Mouse (Mus musculus): ENCODE data around the gene Gpr1. TPM values are rescaled to one million over a fixed set of nuclear protein-coding genes. Genes with fewer than 3 reads are reported as not detected.

The Gpr1 gene
- not detected for polyA plus RNA-seq (2017; shearing (Covaris generic))

DNA sequence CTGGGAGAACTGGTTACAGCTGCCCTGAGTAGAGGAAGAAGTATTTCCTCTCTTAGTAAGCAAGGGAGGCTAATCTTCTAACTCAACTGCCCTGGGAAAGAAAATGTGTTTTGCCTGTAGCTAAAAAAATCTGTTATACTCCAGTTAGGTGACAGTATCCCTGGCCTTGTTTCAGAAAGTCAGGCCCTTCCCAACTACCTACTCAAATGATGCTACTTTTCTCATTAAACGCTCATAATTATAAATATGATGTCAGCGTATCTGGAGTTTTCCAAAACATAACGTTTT lies at the start of gene Gpr1:
Gene Gpr1 (minus strand): TSS at position 273 of the 288 bp plus-strand sequence.

GRCm38 (mm10) chr1:63176604-63177421 lies 37.5 kb downstream of the Gpr1 start, which contains the start of the genes Eef1b2 and Ndufs1:
Gene Eef1b2, plus strand, starts transcription at chr1:63176825.
Gene Ndufs1, minus strand, starts transcription at chr1:63176833.

Other genes with a start within 250 kb of the Gpr1 start
- gene Ino80d, start 99.9 kb downstream of the Gpr1 start, polyA plus RNA-seq (2017; shearing (Covaris generic)): 19.3 TPM
- 478 TPM for gene Eef1b2, start 37.7 kb downstream of the Gpr1 start, polyA plus RNA-seq (2017; shearing (Covaris generic))
- gene Ndufs1, start 37.7 kb downstream of the Gpr1 start, polyA plus RNA-seq (2017; shearing (Covaris generic)): 107 TPM
- not detected for gene Zdbf2, start 58.7 kb upstream of the Gpr1 start, polyA plus RNA-seq (2017; shearing (Covaris generic))
- not detected for gene Adam23, start 231.3 kb upstream of the Gpr1 start, polyA plus RNA-seq (2017; shearing (Covaris generic))

Data from activated CD4-positive, CD25-positive, alpha-beta regulatory T cell, adult 9 weeks (primary cell).